Mouse (Mus musculus): Measurements from ENCODE around the gene Clcnkb. TPM values are rescaled to one million over a fixed set of nuclear protein-coding genes. Genes with fewer than 3 reads are reported as not detected.
A peak's percentile ranks its signal among the peaks of the same experiment; 100 is the strongest.

Gene Clcnkb
- polyA plus RNA-seq, 1 experiment from 2014 or later, result not detected

GRCm38 (mm10) chr4:141430997-141431396 lies 15.2 kb upstream of the Clcnkb start:
- Histone ChIP-seq H3K4me2 (replicated peaks) (no peak overlapping the region), H3K9me3 (no peaks in the 10 kb centered on the region), H3K4me3 (no peak overlapping the region), H3K4me1 (peaks cover 6% of the 10 kb centered on the region), H3K27ac (no peak overlapping the region), H3K27me3 (peaks cover 14% of the 10 kb centered on the region), H3K9ac (no peak overlapping the region), H3K36me3 (no peaks in the 10 kb centered on the region)
- ATAC-seq (ENCODE audit: low FRiP score, low read depth), result no peak
- 40% methylated on average over 9 of the region's 9 CpGs for WGBS

- ATAC-seq (ENCODE audit: low FRiP score, low read depth), result no peak
- H3K9ac ChIP-seq, result no peak overlapping the region
- H3K4me2 ChIP-seq (replicated peaks), result no peak overlapping the region
- H3K4me1 ChIP-seq, result peaks cover 12% of the 10 kb centered on the region
- 54% methylated on average over 9 of the region's 9 CpGs for WGBS
- no peaks in the 10 kb centered on the region for H3K36me3 ChIP-seq
- peaks cover 17% of the 10 kb centered on the region for H3K27me3 ChIP-seq
- H3K4me3 ChIP-seq, result no peak overlapping the region
- H3K9me3 ChIP-seq, result no peaks in the 10 kb centered on the region
- H3K27ac ChIP-seq, result no peak overlapping the region
These were observed 14.0 kb upstream of the Clcnkb start for GRCm38 (mm10) chr4:141429847-141430246.

- Histone ChIP-seq H3K27me3 (peaks cover 21% of the 10 kb centered on the region), H3K4me3 (no peak overlapping the region), H3K9ac (no peak overlapping the region), H3K27ac (no peak overlapping the region), H3K9me3 (no peaks in the 10 kb centered on the region), H3K4me1 (peaks cover 13% of the 10 kb centered on the region), H3K36me3 (no peaks in the 10 kb centered on the region), H3K4me2 (replicated peaks) (no peak overlapping the region)
- 79% methylated on average over 6 of the region's 6 CpGs for WGBS
- no peak for ATAC-seq (ENCODE audit: low FRiP score, low read depth)
These were observed 13.6 kb upstream of the Clcnkb start for GRCm38 (mm10) chr4:141429381-141429780.

- H3K27ac ChIP-seq, result no peak overlapping the region
- H3K36me3 ChIP-seq, result no peaks in the 10 kb centered on the region
- no peak overlapping the region for H3K4me2 ChIP-seq (replicated peaks)
- H3K27me3 ChIP-seq, result peaks cover 32% of the 10 kb centered on the region
- ATAC-seq (ENCODE audit: low FRiP score, low read depth), result no peak
- no peak overlapping the region for H3K4me3 ChIP-seq
- H3K9ac ChIP-seq, result no peak overlapping the region
- no peaks in the 10 kb centered on the region for H3K9me3 ChIP-seq
- 85% methylated on average over 13 of the region's 13 CpGs for WGBS
- H3K4me1 ChIP-seq, result peaks cover 13% of the 10 kb centered on the region
These were observed 12.1 kb upstream of the Clcnkb start for GRCm38 (mm10) chr4:141427921-141428320.

- H3K36me3 ChIP-seq, result no peaks in the 10 kb centered on the region
- peaks cover 33% of the 10 kb centered on the region for H3K27me3 ChIP-seq
- H3K4me3 ChIP-seq, result no peak overlapping the region
- H3K9me3 ChIP-seq, result no peaks in the 10 kb centered on the region
- peak overlapping the region; percentile 89; the same call in 1 of the 2 replicates for H3K4me2 ChIP-seq (replicated peaks)
- peaks cover 13% of the 10 kb centered on the region for H3K4me1 ChIP-seq
- no peak for ATAC-seq (ENCODE audit: low FRiP score, low read depth)
- H3K27ac ChIP-seq, result no peak overlapping the region; the same call in 1 of the 2 replicates
- H3K9ac ChIP-seq, result no peak overlapping the region
- 76% methylated on average over 10 of the region's 10 CpGs for WGBS
These were observed 11.3 kb upstream of the Clcnkb start for GRCm38 (mm10) chr4:141426796-141427745.

- Histone ChIP-seq H3K4me1 (peaks cover 22% of the 10 kb centered on the region), H3K27ac (no peak overlapping the region), H3K4me3 (peak overlapping the region; percentile 48), H3K9ac (peak overlapping the region; percentile 61), H3K9me3 (no peaks in the 10 kb centered on the region), H3K4me2 (replicated peaks) (peak overlapping the region; percentile 89), H3K27me3 (peaks cover 43% of the 10 kb centered on the region), H3K36me3 (no peaks in the 10 kb centered on the region)
- 6% methylated on average over 36 of the region's 36 CpGs for WGBS
- peak; percentile 87 for ATAC-seq (ENCODE audit: low FRiP score, low read depth)
These were observed 10.0 kb upstream of the Clcnkb start for GRCm38 (mm10) chr4:141425484-141426479.

- no peaks in the 10 kb centered on the region for H3K36me3 ChIP-seq
- WGBS, result 87% methylated on average over 13 of the region's 13 CpGs
These were observed 8.0 kb upstream of the Clcnkb start for GRCm38 (mm10) chr4:141423691-141424431.

GRCm38 (mm10) chr4:141423288-141423687 lies 7.5 kb upstream of the Clcnkb start:
- Histone ChIP-seq H3K27ac (no peak overlapping the region), H3K36me3 (no peaks in the 10 kb centered on the region), H3K27me3 (peaks cover 43% of the 10 kb centered on the region), H3K4me3 (no peak overlapping the region), H3K4me1 (peaks cover 37% of the 10 kb centered on the region), H3K4me2 (replicated peaks) (no peak overlapping the region), H3K9ac (no peak overlapping the region), H3K9me3 (no peaks in the 10 kb centered on the region)
- WGBS, result 83% methylated on average over 5 of the region's 5 CpGs
- ATAC-seq (ENCODE audit: low FRiP score, low read depth), result no peak

More at GRCm38 (mm10) chr4:141423691-141424431, 8.0 kb upstream of the Clcnkb start:
- ATAC-seq (ENCODE audit: low FRiP score, low read depth), result no peak
- Histone ChIP-seq H3K9me3 (no peaks in the 10 kb centered on the region), H3K4me3 (no peak overlapping the region), H3K4me1 (peaks cover 37% of the 10 kb centered on the region), H3K27me3 (peaks cover 43% of the 10 kb centered on the region), H3K9ac (no peak overlapping the region), H3K4me2 (replicated peaks) (no peak overlapping the region), H3K27ac (no peak overlapping the region)

GRCm38 (mm10) chr4:141422841-141423240 lies 7.0 kb upstream of the Clcnkb start:
- Histone ChIP-seq H3K9ac (no peak overlapping the region), H3K27me3 (peaks cover 43% of the 10 kb centered on the region), H3K9me3 (no peaks in the 10 kb centered on the region), H3K4me3 (no peak overlapping the region), H3K4me1 (peaks cover 37% of the 10 kb centered on the region), H3K4me2 (replicated peaks) (no peak overlapping the region), H3K27ac (no peak overlapping the region), H3K36me3 (no peaks in the 10 kb centered on the region)
- 75% methylated on average over 5 of the region's 5 CpGs for WGBS
- no peak for ATAC-seq (ENCODE audit: low FRiP score, low read depth)

- Histone ChIP-seq H3K27ac (no peak overlapping the region), H3K4me2 (replicated peaks) (no peak overlapping the region), H3K36me3 (no peaks in the 10 kb centered on the region), H3K4me1 (peaks cover 35% of the 10 kb centered on the region), H3K9ac (peak overlapping the region; percentile 51), H3K4me3 (no peak overlapping the region), H3K27me3 (peaks cover 31% of the 10 kb centered on the region), H3K9me3 (0 out of 2 replicates have a peak, but pooled peaks cover under 1% of the 10 kb centered on the region)
- ATAC-seq (ENCODE audit: low FRiP score, low read depth), result no peak
- 55% methylated on average over 14 of the region's 14 CpGs for WGBS
These were observed 5.6 kb upstream of the Clcnkb start for GRCm38 (mm10) chr4:141421423-141421822.

- 35% methylated on average over 9 of the region's 9 CpGs for WGBS
- Histone ChIP-seq H3K9ac (peak overlapping the region; percentile 51; the same call in 1 of the 2 replicates), H3K27ac (no peak overlapping the region), H3K27me3 (peaks cover 28% of the 10 kb centered on the region), H3K4me3 (no peak overlapping the region), H3K9me3 (0 out of 2 replicates have a peak, but pooled peaks cover 2% of the 10 kb centered on the region), H3K4me1 (peaks cover 30% of the 10 kb centered on the region), H3K4me2 (replicated peaks) (no peak overlapping the region), H3K36me3 (no peaks in the 10 kb centered on the region)
- ATAC-seq (ENCODE audit: low FRiP score, low read depth), result no peak
These were observed 5.1 kb upstream of the Clcnkb start for GRCm38 (mm10) chr4:141420886-141421285.
